Mouse (Mus musculus): ENCODE measurements around the gene Hsd17b6.
A peak's percentile ranks its signal among the peaks of the same experiment; 100 is the strongest.

Hsd17b6 gene

DNA sequence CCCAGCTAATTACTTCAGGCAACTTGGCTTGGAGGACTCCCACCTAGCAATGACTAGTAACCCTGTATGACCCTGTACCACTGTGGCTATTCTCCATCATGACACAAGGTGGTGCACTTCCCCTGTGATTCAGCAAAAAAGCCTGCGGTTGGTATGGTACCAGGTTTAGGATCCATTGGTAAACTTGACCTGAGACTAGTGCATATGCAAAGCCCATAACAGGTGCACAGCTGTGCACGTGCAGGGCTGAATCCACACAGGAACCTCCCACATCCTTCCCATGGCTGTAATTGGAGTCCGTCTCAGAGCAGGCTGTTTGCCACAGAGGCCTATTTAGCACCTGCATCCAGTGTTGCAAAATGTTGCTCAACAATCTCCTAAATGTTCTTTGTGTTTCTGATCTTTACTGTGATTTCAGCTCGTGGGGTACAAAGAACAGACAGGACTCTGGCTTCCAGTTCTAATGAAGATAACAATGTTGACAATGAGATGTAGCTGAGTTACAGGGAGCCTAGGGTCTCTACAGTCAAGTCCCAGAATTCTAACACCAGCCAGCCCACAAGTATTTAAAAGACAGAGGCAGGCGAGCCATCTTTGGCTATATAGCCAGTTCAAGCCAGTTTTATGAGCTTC lies 61.9 kb downstream of the Hsd17b6 start:
- peak in 1 of 2 experiments; percentile 23 for DNase-seq (ENCODE audit: low read depth in 2 of 2, low spot score in 2 of 2)

Data from CD8-positive naive resting alpha-beta T cell, adult 2 months (primary cell).